Mouse (Mus musculus) liver, embryonic 16.5 days (tissue): Measurements from ENCODE around the gene Anxa4. TPM values are rescaled to one million over a fixed set of nuclear protein-coding genes. Genes with fewer than 3 reads are reported as not detected.

ENCODE experiments used
- polyA plus RNA-seq: library from polyadenylated mRNA; unstranded; fragments of >200 nt; fragmentation: Nextera tagmentation; extraction: Ambion mirVana; gene quantifications from 2 replicates; pipeline ENCODE4 v1.2.1, GENCODE M21; 2015

Gene Anxa4
- polyA plus RNA-seq, 1 experiment from 2014 or later: 45.5 TPM

Other genes with a start within 250 kb of the Anxa4 start
- gene Asprv1, start 165.4 kb downstream of the Anxa4 start, polyA plus RNA-seq: 2.3 and 2.9 TPM in 2 replicates
- gene Mxd1, start 124.4 kb downstream of the Anxa4 start, polyA plus RNA-seq: 51.6 and 53.8 TPM in 2 replicates
- gene Snrnp27, start 109.1 kb downstream of the Anxa4 start, polyA plus RNA-seq: 35.6 and 47.6 TPM in 2 replicates
- 5.8 and 6.0 TPM in 2 replicates for gene Gmcl1, start 60.2 kb downstream of the Anxa4 start, polyA plus RNA-seq
- 3.4 TPM in 2 replicates for gene Aak1, start 55.9 kb upstream of the Anxa4 start, polyA plus RNA-seq
- gene Nfu1, start 215.7 kb upstream of the Anxa4 start, polyA plus RNA-seq: 40.9 and 44.0 TPM in 2 replicates
- 6.2 and 6.7 TPM in 2 replicates for gene Gfpt1, start 249.3 kb upstream of the Anxa4 start, polyA plus RNA-seq